Mouse (Mus musculus) lung, adult 2 months (tissue): ENCODE data around the gene Borcs7.

ENCODE experiments used
- CTCF ChIP-seq: fragments of 200-500 bp; IDR thresholded peaks from 2 replicates; pipeline ENCODE4 v1.5.1; 2011; ENCODE audit warnings: mild to moderate bottlenecking, low read length, control low read depth; ENCODE audit not compliant: insufficient read depth
- POLR2A ChIP-seq: fragments of 200-500 bp; IDR thresholded peaks from 2 replicates; pipeline ENCODE4 v1.6.1; 2011; ENCODE audit warnings: low read depth, mild to moderate bottlenecking, control low read depth, low read length, borderline replicate concordance; ENCODE audit errors: extremely low read depth

DNA sequence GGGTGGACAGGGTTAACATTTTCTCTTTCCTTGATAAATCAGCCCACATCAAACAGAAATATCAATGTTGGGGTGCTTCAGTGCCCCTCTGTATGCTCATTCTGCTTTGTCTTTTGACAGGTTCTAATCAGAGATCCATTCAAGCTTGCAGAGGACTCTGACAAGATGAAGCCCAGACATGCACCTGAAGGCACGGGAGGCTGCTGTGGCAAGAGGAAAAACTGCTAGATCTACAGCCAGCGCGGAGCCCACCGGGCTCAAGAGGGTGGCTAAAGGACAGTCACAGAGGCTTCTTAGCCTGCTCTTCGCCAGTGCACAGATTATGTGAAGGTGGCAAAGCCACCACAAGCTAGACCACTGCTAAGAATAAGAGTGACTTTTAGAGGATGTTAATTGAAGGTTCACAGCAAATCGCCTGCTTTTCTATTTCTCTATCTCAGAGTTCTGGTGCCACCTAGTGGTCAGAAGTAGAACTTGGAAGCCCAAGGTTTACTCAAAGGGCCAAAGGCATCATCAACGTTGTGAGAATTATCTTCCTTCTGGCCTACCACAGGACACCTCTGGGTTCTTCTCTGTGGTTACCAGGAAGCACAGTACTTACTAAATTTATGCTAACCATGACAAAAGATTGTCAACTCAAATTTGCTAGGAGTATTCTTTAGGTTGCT is 50.8 kb downstream of the Borcs7 start:
- TF ChIP-seq POLR2A (no peak), CTCF (peak; percentile 44; the same call in 1 of the 2 replicates)
